Mouse (Mus musculus): ENCODE data around the gene Rcn1.

- TF ChIP-seq CTCF (IDR thresholded peaks at IDR 0.05; ENCODE audit: borderline replicate concordance, insufficient read depth, low read length), result no peak
- no peak for TF ChIP-seq POLR2A (IDR thresholded peaks at IDR 0.05; ENCODE audit: low read depth, low read length)
Measured at GRCm38 (mm10) chr2:105392514-105392913, 6.6 kb downstream of the Rcn1 start.
